Mouse (Mus musculus) embryonic facial prominence, embryonic 13.5 days (tissue): ENCODE measurements around the gene Gm10300. TPM values are rescaled to one million over a fixed set of nuclear protein-coding genes. Genes with fewer than 3 reads are reported as not detected.

Experiments
- polyA plus RNA-seq: library from polyadenylated mRNA; unstranded; fragments of >200 nt; fragmentation: Nextera tagmentation; extraction: Ambion mirVana; gene quantifications from 2 replicates; pipeline ENCODE4 v1.2.1, GENCODE M21; 2015

Gene Gm10300
- polyA plus RNA-seq, 1 experiment from 2014 or later: 0.11 TPM

Other genes starting within 250 kb of the Gm10300 start
- gene Ptpru, start 236.4 kb upstream of the Gm10300 start, polyA plus RNA-seq: 30.0 and 34.3 TPM in 2 replicates
- 51.2 and 58.6 TPM in 2 replicates for gene Mecr, start 231.2 kb upstream of the Gm10300 start, polyA plus RNA-seq
- gene Srsf4, start 201.1 kb upstream of the Gm10300 start, polyA plus RNA-seq: 126 and 127 TPM in 2 replicates
- gene Tmem200b, start 152.9 kb upstream of the Gm10300 start, polyA plus RNA-seq: 3.0 and 4.3 TPM in 2 replicates
- 69.6 and 80.3 TPM in 2 replicates for gene Epb41, start 624 bp downstream of the Gm10300 start, polyA plus RNA-seq
- gene Oprd1, start 69.8 kb downstream of the Gm10300 start, polyA plus RNA-seq: 0.50 and 0.55 TPM in 2 replicates
- gene Ythdf2, start 137.6 kb downstream of the Gm10300 start, polyA plus RNA-seq: 109 and 124 TPM in 2 replicates
- 42.6 and 46.2 TPM in 2 replicates for gene Gmeb1, start 186.9 kb downstream of the Gm10300 start, polyA plus RNA-seq
- gene Taf12, start 199.7 kb downstream of the Gm10300 start, polyA plus RNA-seq: 52.5 and 57.9 TPM in 2 replicates
- 2.1 and 2.6 TPM in 2 replicates for gene Rab42, start 228.7 kb downstream of the Gm10300 start, polyA plus RNA-seq